Mouse (Mus musculus) G1E (cell line): ENCODE data around the gene Igfbp5. TPM values are rescaled to one million over a fixed set of nuclear protein-coding genes. Genes with fewer than 3 reads are reported as not detected.

Experiments used
- ATAC-seq: 2 replicates; pipeline ENCODE4 v1.8.0; 2016; ENCODE audit warnings: mild to moderate bottlenecking; ENCODE audit not compliant: insufficient number of reproducible peaks, poor library complexity, low FRiP score, severe bottlenecking; ENCODE audit errors: extremely low read depth
- DNase-seq: peaks from one replicate; pipeline ENCODE4 v3.0.0; 2012; ENCODE audit warnings: low spot score
- H3K27me3 ChIP-seq: 2 replicates; pipeline ENCODE4 v1.6.1; 2012; ENCODE audit warnings: mild to moderate bottlenecking, low read length, inconsistent platforms; ENCODE audit not compliant: insufficient read depth
- H3K36me3 ChIP-seq: replicated peaks from 2 replicates; pipeline ENCODE3; 2012; ENCODE audit warnings: mild to moderate bottlenecking, inconsistent platforms
- H3K4me1 ChIP-seq: 2 replicates; pipeline ENCODE4 v1.6.1; 2012; ENCODE audit warnings: low read depth, low read length, inconsistent platforms, mixed read lengths; ENCODE audit not compliant: insufficient read depth
- H3K4me3 ChIP-seq: 2 replicates; pipeline ENCODE4 v1.5.1; 2012; ENCODE audit warnings: low read depth, mild to moderate bottlenecking, inconsistent platforms, low read length, moderate library complexity, mixed read lengths
- H3K9me3 ChIP-seq: replicated peaks from 2 replicates; pipeline ENCODE4 v1.6.1; 2012; ENCODE audit warnings: inconsistent platforms
- CTCF ChIP-seq: IDR thresholded peaks from 2 replicates; pipeline ENCODE4 v1.5.1; 2012; ENCODE audit warnings: low read depth, low read length, inconsistent platforms, mixed read lengths
- GATA1 ChIP-seq: IDR thresholded peaks from 2 replicates; pipeline ENCODE4 v1.6.1; 2012; ENCODE audit warnings: borderline replicate concordance, low read length, inconsistent platforms, mixed read lengths
- GATA2 ChIP-seq: IDR thresholded peaks from 2 replicates; pipeline ENCODE4 v1.6.1; 2012; ENCODE audit warnings: low read depth, low read length, inconsistent platforms, borderline replicate concordance
- POLR2AphosphoS5 ChIP-seq: IDR thresholded peaks from 2 replicates; pipeline ENCODE4 v1.6.1; 2012; ENCODE audit warnings: low read depth, low read length, inconsistent platforms; ENCODE audit not compliant: insufficient replicate concordance
- TAL1 ChIP-seq: conservative IDR thresholded peaks from 2 replicates; pipeline ENCODE4 v1.6.1; 2012; ENCODE audit warnings: low read depth, low read length, inconsistent platforms, mixed read lengths
- polyA plus RNA-seq: library from polyadenylated mRNA; stranded (reverse); fragments of >175 nt; gene quantifications from 2 replicates; pipeline ENCODE4 v1.2.3, GENCODE M21; 2012
- total RNA-seq, 2 experiments: library from RNA; stranded (forward) in 1 of 2; stranded (reverse) in 1 of 2; fragments of 200-1000 nt in 1 of 2; fragments of >200 nt in 1 of 2; fragmentation: Nextera tagmentation in 1 of 2; gene quantifications; 2 replicates each; pipeline ENCODE4 v1.2.3; 2014 to 2017

Gene Igfbp5
- total and polyA plus RNA-seq, 3 experiments, result 0.01 to 0.11 TPM; not detected in 1

GRCm38 (mm10) chr1:72869681-72870614, 4.7 kb downstream of the Igfbp5 start:
- TF ChIP-seq TAL1 (no peak), POLR2AphosphoS5 (no peak), GATA1 (no peak), GATA2 (no peak), CTCF (no peak)
- Histone ChIP-seq H3K4me1 (peaks cover 36% of the 10 kb centered on the region), H3K4me3 (peak overlapping the region; percentile 55), H3K9me3 (no peaks in the 10 kb centered on the region), H3K27me3 (peaks cover 59% of the 10 kb centered on the region), H3K36me3 (no peaks in the 10 kb centered on the region)
- ATAC-seq (peak; percentile 73), DNase-seq (peak; percentile 65)

GRCm38 (mm10) chr1:72869275-72869674, 5.4 kb downstream of the Igfbp5 start:
- Histone ChIP-seq H3K27me3 (peaks cover 56% of the 10 kb centered on the region), H3K36me3 (no peaks in the 10 kb centered on the region), H3K9me3 (no peaks in the 10 kb centered on the region), H3K4me1 (peaks cover 36% of the 10 kb centered on the region), H3K4me3 (no peak overlapping the region)
- ATAC-seq, result no peak
- DNase-seq, result no peak
- no peak for TF ChIP-seq POLR2AphosphoS5
- no peak for TF ChIP-seq GATA1
- TF ChIP-seq TAL1, result no peak
- TF ChIP-seq GATA2, result no peak
- no peak for TF ChIP-seq CTCF

GRCm38 (mm10) chr1:72868429-72869215, 6.1 kb downstream of the Igfbp5 start:
- Histone ChIP-seq H3K4me3 (no peak overlapping the region), H3K9me3 (no peaks in the 10 kb centered on the region), H3K36me3 (no peaks in the 10 kb centered on the region), H3K27me3 (peaks cover 50% of the 10 kb centered on the region), H3K4me1 (peaks cover 32% of the 10 kb centered on the region)
- ATAC-seq (no peak), DNase-seq (no peak)
- TF ChIP-seq POLR2AphosphoS5 (no peak), CTCF (no peak), TAL1 (no peak), GATA2 (no peak), GATA1 (no peak)

GRCm38 (mm10) chr1:72867346-72867745, 7.3 kb downstream of the Igfbp5 start:
- Histone ChIP-seq H3K27me3 (peaks cover 48% of the 10 kb centered on the region), H3K4me1 (peaks cover 27% of the 10 kb centered on the region), H3K9me3 (no peaks in the 10 kb centered on the region), H3K36me3 (no peaks in the 10 kb centered on the region), H3K4me3 (no peak overlapping the region)
- TF ChIP-seq TAL1, result no peak
- no peak for DNase-seq
- no peak for ATAC-seq

GRCm38 (mm10) chr1:72866417-72866816, 8.3 kb downstream of the Igfbp5 start:
- ATAC-seq, result no peak
- Histone ChIP-seq H3K4me3 (no peak overlapping the region), H3K27me3 (peaks cover 45% of the 10 kb centered on the region), H3K4me1 (peaks cover 20% of the 10 kb centered on the region), H3K36me3 (no peaks in the 10 kb centered on the region), H3K9me3 (no peaks in the 10 kb centered on the region)
- TF ChIP-seq GATA1 (no peak), CTCF (no peak), POLR2AphosphoS5 (no peak)
- DNase-seq, result no peak

- TF ChIP-seq GATA1, result no peak
- peak; percentile 98 for TF ChIP-seq CTCF
- H3K9me3 ChIP-seq, result no peaks in the 10 kb centered on the region
- DNase-seq (peak; percentile 70), ATAC-seq (no peak)
- H3K4me1 ChIP-seq, result peaks cover 18% of the 10 kb centered on the region
- H3K4me3 ChIP-seq, result no peak overlapping the region
- no peaks in the 10 kb centered on the region for H3K36me3 ChIP-seq
- H3K27me3 ChIP-seq, result peaks cover 41% of the 10 kb centered on the region
Measured at GRCm38 (mm10) chr1:72865900-72866299, 8.8 kb downstream of the Igfbp5 start.

- H3K36me3 ChIP-seq, result no peaks in the 10 kb centered on the region
- no peak overlapping the region for H3K4me3 ChIP-seq
- H3K4me1 ChIP-seq, result peaks cover 9% of the 10 kb centered on the region
- ATAC-seq (no peak), DNase-seq (no peak)
- TF ChIP-seq TAL1, result no peak
- TF ChIP-seq POLR2AphosphoS5, result no peak
- no peak for TF ChIP-seq CTCF
- no peak for TF ChIP-seq GATA1
- no peak for TF ChIP-seq GATA2
- H3K27me3 ChIP-seq, result peaks cover 29% of the 10 kb centered on the region
- no peaks in the 10 kb centered on the region for H3K9me3 ChIP-seq
Measured at GRCm38 (mm10) chr1:72864272-72864671, 10.4 kb downstream of the Igfbp5 start.
